Mouse (Mus musculus) natural killer cell, adult 2 months (primary cell): ENCODE results near the gene P4ha2.

Experiments used
- DNase-seq, 2 experiments: peaks; one replicate each; pipeline ENCODE4 v3.0.0; 2022; ENCODE audit warnings: low spot score in 2 of 2

P4ha2 gene

DNA sequence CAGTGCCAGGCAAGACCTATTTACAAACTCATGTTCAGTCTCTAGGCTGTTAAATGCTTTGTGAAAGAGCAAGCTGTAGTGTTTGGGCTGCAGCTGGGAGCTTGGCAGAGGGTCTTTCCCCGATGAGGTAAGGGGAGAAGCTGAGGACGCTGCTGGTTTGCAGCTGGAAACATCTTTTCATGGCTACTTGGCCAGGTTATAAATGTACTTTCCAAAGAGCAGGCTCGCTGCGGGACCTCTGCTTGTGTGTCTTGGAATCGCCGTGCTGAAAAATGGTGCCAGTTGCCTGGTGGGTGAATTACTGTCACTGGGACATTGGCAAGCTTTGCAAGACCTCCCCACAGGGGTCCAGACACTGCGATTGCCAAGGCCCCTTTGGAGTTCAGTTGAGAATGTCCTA is 7.3 kb downstream of the P4ha2 start:
- no peak for DNase-seq

DNA sequence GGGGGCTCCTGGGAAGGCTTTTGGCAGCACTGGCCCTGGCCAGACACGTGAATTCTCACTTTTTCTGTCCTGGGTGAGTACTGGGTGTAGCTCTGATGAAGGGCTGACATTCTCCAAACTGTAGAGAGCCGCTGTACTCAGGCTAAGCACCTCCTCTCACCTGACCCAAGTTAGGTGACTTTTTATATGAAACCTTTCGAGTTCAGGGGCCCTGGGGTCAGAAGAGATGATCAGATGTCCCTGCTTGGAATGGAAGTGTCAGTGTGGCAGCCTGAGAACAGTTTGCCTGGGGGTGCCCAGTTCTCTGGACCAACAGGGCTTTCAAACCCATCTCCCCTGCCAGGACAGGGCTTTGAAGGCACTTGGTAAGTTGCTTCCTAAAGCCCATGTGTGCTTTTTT is 8.2 kb downstream of the P4ha2 start:
- DNase-seq = no peak

DNA sequence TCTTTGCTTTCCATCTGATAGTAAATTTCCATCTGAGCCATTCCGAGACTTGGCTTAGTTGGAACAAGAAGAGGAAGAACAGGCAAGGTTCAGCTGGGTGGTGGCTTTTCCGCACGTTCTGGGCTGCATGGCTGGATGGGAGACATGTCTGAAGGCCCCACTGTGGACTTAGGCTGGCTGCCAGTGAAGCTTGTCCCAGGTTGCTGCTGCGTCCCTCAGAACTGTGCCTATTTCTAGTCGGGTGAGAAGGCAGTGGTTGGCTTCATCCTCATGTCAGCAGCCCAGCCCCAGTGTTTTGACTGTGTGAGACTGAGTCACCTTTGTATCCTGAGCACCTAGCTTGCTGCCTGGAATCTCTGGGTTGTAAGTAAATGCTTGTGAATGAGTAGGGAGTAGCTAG is 9.0 kb downstream of the P4ha2 start:
- DNase-seq = no peak

DNA sequence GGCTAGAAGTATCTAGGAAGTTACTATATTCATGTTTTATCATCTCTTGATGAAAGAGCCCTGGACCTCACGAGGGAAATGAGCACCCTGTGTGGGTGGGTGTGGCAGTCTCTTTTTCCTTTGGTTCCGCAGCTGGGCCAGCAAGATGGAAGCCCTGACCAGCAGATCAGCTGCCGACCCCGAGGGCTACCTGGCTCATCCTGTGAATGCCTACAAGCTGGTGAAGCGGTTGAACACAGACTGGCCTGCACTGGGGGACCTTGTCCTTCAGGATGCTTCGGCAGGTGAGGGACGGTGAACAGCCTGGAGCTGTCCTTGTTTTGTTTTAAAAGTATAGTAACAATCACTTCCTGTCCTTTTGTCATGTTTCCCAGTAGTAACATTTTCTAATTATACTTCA is 11.4 kb downstream of the P4ha2 start:
- DNase-seq = no peak

DNA sequence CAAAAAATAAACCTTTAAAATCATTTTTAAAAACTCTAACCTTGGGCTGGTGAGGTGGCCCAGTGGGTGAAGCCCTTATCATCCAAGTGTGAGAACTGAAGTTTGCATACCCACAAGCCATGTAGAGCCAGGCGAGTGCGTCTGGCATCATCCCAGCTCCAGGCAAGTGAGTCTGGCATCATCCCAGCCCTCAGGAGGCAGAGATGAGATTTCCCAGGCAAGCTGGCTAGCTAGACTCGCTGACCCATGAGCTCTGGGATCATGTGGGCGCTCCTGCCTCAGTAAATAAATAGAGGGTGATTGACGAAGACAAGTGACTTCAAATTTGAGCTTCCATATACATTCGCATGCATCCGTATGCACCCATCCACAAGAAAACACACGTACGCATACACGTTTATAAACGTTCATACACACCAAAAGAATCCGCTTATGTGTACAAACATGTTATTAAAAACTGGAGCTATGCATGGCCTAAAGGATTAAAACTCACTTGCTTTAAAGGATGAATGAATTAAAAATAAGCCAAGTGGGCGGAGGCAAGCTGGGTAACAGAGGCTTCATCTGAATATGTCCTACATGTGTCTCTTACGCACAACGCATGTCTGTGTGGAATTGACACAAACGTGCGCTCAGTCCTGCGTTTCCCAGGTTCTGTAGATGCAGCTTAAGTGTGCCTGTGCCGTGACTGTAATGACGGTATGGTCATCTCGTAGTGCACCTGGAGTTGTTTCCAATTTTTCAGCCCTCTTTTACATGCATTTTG is 12.3 kb downstream of the P4ha2 start:
- no peak for DNase-seq

DNA sequence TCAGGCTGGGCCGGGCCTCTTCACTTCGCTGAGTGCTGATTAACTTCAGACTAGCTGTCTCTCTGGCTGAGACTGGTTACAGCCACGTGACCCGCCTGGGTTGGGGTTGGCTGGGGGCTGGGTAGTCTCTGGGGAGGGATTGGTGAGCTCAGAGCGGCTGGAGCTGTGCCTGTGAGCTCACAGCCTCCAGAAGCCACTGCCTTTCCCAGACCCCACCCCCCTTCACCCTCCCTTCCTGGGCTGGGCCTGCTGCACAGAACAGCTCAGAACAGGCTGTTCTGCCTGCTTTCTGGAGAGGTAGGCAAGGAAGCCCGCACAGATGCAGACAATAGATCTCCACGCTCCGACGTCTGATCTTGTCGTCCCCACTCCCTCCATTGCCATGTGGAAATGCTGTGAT is 13.0 kb downstream of the P4ha2 start:
- DNase-seq = peak; percentile 14 to 33

DNA sequence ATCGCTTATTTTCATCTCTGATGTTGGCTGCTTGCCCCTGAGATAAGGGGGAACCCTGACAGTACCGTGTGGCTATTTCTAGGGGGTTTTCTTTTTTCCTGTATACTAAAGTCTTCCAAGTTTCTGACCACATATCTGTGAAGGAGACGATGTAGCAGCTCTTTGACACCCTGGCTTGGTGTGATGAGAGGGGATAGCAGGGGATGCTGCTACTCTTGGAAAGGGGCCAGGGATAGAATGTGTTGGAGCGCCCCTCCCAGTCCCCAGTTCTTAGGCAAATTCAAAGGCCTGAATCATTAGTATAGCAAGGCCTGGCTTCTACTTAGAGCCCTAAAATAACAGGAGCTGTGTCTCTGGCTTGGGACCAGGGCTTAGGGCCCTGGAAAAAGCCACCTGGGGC is 13.5 kb downstream of the P4ha2 start:
- no peak for DNase-seq

DNA sequence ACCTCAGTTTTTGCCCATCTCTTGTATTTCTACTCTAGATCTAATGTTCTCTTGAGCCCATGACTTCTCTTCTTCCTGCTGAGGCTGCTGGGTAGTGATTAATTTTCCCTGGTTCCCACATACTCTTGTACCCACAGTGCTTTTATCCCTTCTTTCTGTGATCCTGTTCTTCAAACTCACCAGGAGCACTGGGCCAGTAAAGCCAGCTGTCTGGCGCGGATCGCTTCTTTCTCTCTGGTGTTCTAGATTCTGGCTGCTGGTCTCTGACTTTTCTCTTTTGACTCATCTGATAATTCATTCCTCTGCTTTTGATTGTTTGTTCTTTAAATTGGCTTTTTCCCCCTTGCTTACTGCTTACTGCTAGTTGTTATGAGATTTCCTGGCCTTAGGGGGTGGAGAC is 14.9 kb downstream of the P4ha2 start:
- DNase-seq = no peak

DNA sequence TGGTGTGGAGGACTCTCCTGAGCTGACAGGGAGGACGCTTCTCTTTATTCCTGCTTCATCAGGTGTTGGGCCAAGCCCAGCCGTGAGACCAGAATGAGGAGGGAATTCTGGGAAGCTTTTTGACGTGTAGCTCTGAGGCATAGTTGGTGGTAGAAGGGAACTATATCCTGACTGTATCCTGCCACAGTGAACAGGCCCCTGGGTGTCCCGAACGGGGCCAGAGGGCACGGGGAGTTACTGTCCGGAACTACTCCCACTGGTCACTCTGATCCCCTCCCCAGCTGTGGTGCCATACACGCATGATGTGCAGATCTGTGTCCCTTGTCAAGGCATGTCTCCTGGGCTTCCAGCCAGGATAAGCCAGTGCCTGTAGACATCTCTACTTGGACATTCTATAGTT is 15.4 kb downstream of the P4ha2 start:
- DNase-seq = no peak

DNA sequence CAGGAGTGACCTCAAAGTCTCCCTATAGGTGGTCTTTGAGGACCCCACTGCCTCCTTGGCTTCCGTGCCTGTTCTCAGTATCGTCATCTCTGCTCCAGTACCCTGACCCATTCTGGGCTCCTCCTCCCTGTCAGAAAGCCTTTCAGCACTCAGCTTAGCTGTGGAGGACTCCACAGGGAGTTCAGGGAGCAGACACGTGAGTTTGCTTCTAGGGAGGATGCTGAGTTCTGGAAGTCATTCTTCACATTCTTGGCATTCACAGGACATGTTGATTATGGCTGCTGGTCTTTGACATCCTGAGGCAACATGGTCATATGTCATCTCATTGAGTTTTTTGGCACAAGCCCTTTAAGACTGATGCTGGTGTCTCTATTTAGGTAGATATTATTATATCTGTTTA is 16.0 kb downstream of the P4ha2 start:
- no peak for DNase-seq

DNA sequence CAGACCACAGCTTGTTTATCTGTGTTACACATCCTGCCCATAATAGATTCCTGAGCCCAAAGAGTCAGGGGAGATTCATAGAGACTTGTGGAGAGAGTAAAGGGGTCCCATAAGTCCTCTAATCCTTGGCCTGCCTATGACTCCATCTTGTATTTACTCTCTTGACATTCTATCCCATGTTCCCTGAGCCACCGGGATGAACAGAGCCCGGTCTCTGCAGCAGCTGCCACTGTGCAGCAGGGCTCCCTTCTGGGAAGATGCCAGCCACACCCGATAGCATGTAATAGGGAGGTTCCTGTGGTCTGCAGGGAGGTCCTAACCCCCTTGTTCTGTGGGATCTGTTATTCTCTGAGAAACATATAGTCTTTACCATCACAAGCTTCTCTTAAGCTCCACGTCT is 16.5 kb downstream of the P4ha2 start:
- no peak for DNase-seq

DNA sequence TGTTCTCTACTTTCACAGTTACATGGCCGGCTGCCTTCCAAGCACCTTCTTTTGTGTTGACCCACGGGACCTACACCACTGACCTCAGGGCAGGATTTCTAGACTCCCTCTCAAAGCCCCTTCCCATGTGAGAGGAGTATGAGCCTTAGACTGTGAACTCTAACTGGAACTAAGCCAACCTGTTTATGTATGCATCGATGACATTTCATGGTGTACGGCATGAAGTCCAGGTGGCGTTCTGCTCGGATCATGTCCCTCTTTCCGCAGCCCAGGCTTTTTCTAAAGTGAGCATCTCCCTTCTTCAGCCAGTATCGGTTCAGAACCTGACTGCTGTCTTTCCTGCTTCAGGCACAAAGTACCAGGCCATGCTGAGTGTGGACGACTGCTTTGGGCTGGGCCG is 17.2 kb downstream of the P4ha2 start:
- no peak for DNase-seq

DNA sequence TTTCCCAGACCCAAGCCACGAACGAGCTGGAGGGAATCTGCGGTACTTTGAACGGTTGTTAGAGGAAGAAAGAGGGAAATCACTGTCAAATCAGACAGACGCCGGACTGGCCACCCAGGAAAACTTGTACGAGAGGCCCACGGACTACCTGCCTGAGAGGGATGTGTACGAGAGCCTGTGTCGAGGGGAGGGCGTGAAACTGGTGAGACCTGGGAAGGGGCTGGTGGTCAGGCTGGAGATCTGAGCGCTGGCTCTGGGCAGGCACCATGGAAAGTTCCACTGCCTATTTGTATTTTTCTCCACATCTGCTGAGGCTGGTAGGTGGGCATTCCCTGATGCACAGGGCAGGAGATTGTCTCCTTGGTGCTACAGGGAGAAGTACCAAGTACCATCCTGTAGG is 19.2 kb downstream of the P4ha2 start:
- no peak for DNase-seq

DNA sequence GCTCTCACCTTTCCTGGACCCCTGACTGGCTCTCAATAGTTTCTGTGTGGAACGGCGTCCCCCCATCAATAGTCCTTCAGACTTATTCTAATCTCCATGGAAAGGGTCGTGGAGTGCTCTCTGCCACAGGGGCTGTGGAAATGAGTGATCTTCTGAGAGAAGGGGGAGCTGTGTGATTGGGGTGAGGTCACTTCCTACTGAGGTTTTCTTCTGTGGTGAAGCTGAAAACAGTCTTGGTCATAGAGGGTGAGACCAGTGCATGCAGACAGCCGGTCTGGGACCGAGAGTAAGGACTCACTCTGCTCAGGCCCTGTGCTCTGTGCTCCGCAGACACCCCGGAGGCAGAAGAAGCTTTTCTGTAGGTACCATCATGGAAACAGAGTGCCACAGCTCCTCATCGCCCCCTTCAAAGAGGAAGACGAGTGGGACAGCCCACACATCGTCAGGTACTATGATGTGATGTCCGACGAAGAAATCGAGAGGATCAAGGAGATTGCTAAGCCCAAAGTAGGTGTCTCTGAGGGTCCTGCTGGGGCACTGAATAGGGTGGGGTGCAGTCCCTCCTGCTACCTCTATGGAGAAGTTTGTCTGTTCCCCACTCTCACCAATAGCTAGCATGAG is 20.0 kb downstream of the P4ha2 start:
- no peak for DNase-seq

DNA sequence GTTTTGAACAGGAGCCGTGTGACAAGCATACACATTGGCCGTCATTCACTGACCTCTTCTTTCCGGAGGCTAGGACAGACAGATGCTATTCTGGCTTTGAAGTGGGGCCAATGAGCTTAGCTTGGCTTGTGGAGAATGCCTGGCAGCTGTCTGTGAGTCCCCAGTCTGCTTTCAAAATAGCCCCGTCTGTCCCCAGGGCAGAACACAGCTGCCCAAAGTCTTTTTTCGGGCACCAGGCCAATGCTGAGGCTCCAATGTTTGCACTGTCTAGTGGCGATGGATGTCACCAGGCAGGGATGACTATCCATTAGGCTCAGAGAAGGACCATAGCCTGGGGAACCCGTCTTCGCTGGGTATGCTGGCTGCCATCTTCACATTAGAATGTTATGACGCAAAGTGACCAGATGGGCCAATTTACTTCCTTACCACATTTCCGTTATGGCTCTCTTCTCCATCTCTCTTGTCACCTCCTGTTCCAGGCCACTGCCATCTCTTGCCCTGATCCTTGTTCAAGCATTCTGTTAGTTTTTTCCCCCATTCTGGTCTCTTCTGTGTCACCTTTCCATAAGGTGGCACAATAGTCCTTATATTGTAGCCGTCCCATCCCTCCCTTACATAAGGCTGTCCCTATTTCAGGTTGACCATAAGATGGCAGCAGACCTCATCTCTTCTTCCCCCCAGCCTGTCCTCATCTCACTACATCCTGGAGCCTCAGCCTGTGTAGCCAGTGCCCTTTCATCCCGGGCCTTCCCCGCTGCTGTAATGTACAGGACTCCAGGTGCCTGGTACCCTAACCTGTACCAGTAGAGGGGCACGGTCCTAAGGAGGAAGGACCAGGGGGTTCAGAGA is 22.7 kb downstream of the P4ha2 start:
- no peak for DNase-seq

DNA sequence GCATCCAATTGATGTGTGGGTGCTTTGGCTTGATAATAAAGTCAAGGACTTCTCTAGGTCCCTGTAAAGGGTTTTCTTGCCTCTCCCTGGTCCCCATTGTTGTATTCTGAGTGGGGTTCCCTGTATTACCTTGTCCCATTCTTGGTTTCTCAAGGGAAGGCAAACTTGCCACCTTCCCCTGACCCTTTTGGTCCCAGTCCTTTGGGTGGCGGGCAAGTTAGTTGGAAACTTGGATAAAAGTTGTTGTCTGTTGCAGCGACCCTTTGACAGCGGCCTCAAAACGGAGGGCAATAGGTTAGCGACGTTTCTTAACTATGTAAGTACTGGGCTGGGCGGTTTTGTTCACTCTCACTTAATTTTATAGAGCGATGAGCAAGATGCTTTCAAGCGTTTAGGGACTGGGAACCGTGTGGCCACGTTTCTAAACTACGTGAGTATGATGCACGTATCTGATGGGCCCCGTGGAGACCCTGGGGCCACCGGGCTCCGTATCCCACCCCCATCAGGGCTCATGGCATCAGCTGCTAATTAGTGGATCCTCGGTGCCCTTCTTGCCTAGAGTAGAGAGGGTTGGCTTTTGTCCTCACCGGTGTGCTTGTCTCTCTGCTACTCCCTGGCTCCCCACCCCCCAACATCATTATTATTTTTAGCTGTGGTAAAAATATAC is 26.2 kb downstream of the P4ha2 start:
- no peak for DNase-seq

DNA sequence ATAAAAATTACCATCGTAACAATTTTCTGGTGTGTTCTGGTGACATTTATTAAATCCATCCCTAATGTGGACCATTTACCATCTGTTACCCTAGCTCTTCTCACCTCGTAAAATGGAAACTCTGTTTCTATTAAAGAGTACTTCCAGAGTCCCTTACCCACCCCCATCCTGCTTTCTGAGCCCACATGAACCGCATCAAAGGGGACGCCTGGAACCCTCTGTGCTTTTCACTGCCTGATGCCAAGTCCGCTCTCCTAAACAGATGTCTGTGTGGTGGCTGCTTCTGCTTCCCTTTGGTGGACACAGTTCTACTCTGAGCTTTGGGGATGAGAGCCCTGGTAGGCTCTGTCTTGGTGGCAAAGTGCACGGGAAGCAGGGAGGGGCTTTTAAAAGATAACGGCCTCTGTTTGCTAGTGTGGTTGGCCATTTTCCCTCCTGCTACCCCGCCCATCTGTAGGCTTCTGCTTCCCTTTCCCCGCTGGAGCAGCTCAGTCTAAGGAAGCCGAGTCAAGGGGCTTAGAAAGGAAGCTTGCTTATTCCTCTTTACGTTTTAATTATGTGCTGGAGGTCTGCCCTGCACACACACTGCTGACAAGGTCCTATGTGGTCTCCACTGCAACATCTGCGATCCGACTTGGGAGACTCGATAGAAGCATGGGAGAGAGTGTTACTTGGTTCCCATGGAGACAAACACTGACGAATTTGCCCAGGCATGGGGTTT is 26.9 kb downstream of the P4ha2 start:
- DNase-seq = no peak

DNA sequence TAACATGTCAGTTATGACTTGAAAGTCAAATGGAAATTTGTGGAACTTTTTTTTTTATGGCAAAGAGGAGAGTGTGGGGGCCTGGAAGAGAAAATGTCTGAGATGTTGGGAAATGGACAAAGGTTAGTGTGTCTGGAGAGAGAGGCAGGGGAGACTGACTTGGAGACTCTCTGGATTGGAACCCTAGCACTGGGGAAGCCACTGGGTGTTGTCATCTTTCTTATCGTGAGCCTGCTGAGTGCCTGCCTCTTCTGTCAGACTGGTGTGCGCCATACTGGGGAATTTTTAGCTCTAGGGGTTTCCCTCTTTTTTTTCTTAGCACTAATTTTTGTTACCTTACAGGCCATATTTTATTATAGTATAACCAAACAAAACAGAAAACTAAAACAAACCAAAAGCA is 27.5 kb downstream of the P4ha2 start:
- DNase-seq = no peak

DNA sequence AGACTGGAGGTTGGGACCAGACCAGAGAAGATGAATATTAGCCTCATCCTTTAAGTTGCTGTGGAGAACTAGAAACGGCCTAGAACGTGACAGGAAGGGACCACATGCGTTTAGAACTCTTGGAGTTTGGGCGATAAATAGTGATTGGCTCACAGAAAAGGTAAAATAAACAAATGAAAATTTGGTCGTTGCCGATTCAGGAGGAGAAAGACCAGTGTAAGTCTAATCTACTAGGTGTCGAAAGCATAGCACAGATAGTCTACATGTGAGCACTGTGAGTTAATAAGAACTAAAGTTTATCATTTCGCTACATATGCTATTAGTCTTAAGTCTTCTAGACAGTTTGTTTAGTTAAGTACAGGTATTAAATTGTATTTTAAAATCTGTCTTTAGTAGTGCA is 30.1 kb downstream of the P4ha2 start:
- DNase-seq = no peak

DNA sequence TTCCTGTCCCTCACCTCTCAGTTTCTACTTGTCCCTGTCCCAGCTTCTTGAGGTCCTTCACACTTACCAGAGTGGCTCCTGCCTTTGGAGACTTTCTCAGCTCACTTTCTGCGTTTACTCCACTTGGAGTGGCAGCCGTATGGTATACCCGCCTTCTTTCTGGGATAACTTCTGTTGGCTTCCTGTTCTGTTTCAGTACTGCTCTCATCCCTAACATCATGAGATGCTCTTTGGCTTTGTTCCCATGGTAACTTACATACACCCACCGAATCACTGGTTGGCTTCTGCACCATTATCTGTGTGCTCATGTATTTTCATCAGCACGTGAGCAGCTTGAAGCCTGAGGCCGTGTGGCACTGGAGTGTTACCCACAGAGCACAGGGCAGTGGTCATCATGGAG is 30.8 kb downstream of the P4ha2 start:
- no peak for DNase-seq

DNA sequence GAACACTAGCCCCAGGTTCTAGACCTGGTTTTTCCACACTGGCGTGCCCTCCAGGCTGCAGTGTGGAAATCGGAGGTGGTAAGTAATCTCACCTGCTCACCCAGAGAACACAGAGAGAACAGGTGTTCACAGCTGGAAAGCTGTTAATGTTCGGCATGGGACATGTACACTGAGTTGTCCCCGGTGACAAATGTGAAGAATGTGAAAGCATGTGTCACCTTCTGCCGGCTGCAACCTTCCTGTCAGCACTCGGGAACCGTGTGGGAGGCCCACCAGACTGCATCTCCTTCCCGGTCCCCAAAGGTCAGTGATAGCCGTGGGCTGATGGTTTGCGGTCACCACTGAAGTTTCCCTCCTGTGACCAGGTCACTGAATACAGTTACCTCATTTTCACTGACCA is 32.4 kb downstream of the P4ha2 start:
- DNase-seq = no peak

DNA sequence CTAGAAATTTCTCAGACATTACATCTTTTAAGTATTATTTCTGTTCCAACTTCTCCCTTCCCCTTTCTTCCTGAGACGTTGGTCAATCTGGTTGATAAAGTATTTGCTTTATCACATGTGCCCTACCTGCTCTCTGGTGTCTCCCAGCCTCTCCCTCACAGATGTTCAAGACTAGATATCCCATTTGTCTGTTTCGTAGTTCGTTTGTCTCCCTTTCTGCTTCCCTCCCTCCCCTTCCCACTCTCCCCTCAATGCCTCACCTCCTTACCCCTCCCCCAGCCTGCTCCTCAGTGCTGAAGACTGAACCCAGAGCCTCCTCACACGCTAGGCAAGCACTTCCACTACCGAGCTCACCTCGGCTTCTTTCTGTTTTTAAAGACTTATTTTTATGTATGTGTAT is 35.0 kb downstream of the P4ha2 start:
- DNase-seq = no peak
